Mouse (Mus musculus): Measurements from ENCODE around the gene Ankrd34b. TPM values are rescaled to one million over a fixed set of nuclear protein-coding genes. Genes with fewer than 3 reads are reported as not detected.

The Ankrd34b gene
- polyA plus RNA-seq, 1 experiment from 2014 or later, result 0.02 TPM

DNA sequence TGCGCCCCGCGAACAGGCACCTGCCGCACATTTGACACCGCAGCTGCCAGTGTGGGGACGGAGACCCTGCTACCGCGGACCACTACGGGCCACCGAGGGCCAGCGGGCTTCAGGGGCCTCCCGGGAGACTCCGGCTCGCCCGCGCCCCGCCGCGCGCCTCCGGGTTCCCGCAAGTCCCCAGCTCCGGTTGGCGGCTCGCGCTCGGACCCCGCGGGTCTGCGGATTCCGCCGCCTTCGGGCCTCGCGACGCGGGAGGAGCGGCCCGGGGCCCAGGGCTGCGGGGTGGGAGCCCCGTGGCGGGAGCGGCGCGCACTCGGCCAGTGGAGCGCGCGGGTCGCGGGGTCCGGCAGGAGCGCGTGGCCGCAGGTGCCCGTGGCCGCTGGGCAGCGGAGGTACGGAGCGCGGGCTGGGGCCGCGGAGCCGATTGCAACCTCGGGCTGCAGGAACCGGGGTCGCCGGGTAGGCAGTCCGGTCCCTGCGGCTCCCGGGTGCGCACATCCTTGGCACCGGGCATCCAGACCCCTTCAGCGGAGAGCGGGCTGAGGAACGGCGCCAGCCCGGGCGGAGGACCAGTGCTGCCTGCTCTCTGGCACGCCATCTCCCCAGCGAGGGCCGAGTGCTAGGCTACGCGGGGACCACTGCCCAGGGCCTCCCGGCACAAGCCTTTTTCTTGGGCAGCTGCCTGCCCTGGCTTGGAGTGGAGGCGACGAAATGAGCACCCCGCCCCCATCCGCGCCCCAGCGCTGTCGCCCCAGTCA is 777 bp downstream of the Ankrd34b start:
- Histone ChIP-seq H3K27ac (ENCODE audit: low read length) (no peak overlapping the region), H3K4me1 (ENCODE audit: control insufficient read depth, low read depth, low read length) (no peaks in the 10 kb centered on the region; the same call in 1 of the 2 replicates), H3K27me3 (ENCODE audit: control insufficient read depth, insufficient read depth, low read depth, low read length) (peaks cover 58% of the 10 kb centered on the region), H3K36me3 (ENCODE audit: control insufficient read depth, insufficient read depth) (no peaks in the 10 kb centered on the region), H3K4me2 (ENCODE audit: low read depth, low read length) (peak overlapping the region; percentile 53), H3K9me3 (replicated peaks; ENCODE audit: control insufficient read depth, low read length) (no peaks in the 10 kb centered on the region), H3K4me3 (ENCODE audit: low read depth, low read length) (peak overlapping the region; percentile 42), H3K9ac (ENCODE audit: low read depth, low read length) (no peak overlapping the region)
- ATAC-seq (ENCODE audit: low read depth), result no peak
- WGBS (ENCODE audit: insufficient replicate concordance), result under 1% methylated on average over 91 of the region's 92 CpGs

DNA sequence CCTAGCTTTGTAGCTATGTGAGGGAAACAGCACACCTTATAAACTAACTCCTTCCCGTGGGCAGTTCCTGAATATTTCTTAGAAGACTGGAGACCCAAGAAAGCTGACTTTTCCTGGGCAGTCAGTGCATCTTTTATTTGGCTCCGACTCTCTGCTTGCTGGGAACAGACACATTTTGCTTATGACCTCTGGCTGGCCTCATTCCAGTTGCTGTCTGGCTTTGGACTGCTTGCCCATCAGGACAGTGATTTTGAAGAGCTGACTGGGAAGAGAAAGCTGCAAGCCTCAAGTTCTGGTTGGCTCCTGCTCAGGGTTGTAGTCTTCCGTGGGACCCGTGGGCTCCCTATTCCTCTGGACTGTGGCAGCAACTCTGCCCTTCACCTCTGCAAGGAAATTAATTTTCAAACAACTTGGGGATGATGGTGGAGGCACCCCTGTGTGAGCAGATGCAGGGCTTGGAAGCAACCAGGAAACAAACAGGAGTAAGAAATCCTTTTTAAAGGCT is 1.7 kb downstream of the Ankrd34b start:
- Histone ChIP-seq H3K9ac (ENCODE audit: low read depth, low read length) (no peak overlapping the region), H3K9me3 (replicated peaks; ENCODE audit: control insufficient read depth, low read length) (no peaks in the 10 kb centered on the region), H3K4me3 (ENCODE audit: low read depth, low read length) (no peak overlapping the region), H3K4me2 (ENCODE audit: low read depth, low read length) (no peak overlapping the region), H3K27ac (ENCODE audit: low read length) (no peak overlapping the region), H3K36me3 (ENCODE audit: control insufficient read depth, insufficient read depth) (no peaks in the 10 kb centered on the region), H3K4me1 (ENCODE audit: control insufficient read depth, low read depth, low read length) (no peaks in the 10 kb centered on the region; the same call in 1 of the 2 replicates), H3K27me3 (ENCODE audit: control insufficient read depth, insufficient read depth, low read depth, low read length) (peaks cover 58% of the 10 kb centered on the region)
- no peak for ATAC-seq (ENCODE audit: low read depth)
- 28% methylated on average over 4 of the region's 4 CpGs for WGBS (ENCODE audit: insufficient replicate concordance)

DNA sequence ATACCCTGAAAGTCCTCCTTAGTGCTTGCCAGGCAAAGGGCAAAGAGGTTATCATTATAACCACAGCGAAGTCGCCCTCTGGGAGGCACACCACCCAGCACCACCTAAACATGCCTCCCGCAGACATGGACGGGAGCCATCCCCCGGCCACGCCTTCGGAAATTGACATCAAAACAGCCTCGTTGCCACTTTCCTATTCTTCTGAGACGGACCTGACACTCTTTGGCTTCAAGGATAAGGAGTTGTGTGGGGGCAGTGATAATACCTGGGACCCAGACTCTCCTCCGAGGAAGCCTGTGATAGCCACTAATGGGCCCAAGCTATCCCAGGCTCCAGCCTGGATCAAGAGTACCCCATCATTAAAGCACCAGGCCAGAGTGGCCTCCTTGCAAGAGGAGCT is 13.0 kb downstream of the Ankrd34b start:
- H3K27me3 ChIP-seq (ENCODE audit: control insufficient read depth, insufficient read depth, low read depth, low read length), result no peaks in the 10 kb centered on the region
- H3K27ac ChIP-seq (ENCODE audit: low read length), result no peak overlapping the region
- no peak for ATAC-seq (ENCODE audit: low read depth)
- H3K4me2 ChIP-seq (ENCODE audit: low read depth, low read length), result no peak overlapping the region
- H3K4me1 ChIP-seq (ENCODE audit: control insufficient read depth, low read depth, low read length), result no peaks in the 10 kb centered on the region
- no peaks in the 10 kb centered on the region for H3K36me3 ChIP-seq (ENCODE audit: control insufficient read depth, insufficient read depth)
- H3K9me3 ChIP-seq (replicated peaks; ENCODE audit: control insufficient read depth, low read length), result no peaks in the 10 kb centered on the region
- 68% methylated on average over 10 of the region's 10 CpGs for WGBS (ENCODE audit: insufficient replicate concordance)
- no peak overlapping the region for H3K9ac ChIP-seq (ENCODE audit: low read depth, low read length)
- H3K4me3 ChIP-seq (ENCODE audit: low read depth, low read length), result no peak overlapping the region

DNA sequence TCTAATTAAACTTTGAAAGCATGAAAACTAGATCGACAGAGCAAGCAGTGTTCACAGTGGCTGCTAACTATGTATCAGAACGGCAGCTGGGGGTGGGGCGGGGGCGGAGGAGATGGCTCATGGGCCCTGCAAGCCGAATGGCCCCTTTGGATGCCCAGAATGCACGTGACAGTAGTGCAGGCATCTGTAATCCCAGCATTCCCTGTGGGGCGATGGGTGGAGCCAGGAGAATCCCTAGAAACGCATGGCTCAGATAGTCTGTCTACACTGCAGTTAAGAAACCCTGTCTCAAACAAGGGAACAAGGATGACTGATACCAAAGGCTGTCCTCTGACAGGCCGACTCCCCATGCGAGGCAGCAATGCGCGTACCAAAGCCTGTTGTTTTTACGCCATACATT is 14.6 kb downstream of the Ankrd34b start:
- no peak for ATAC-seq (ENCODE audit: low read depth)
- no peak overlapping the region for H3K4me3 ChIP-seq (ENCODE audit: low read depth, low read length)
- no peaks in the 10 kb centered on the region for H3K36me3 ChIP-seq (ENCODE audit: control insufficient read depth, insufficient read depth)
- no peak overlapping the region for H3K9ac ChIP-seq (ENCODE audit: low read depth, low read length)
- H3K27ac ChIP-seq (ENCODE audit: low read length), result no peak overlapping the region
- H3K4me2 ChIP-seq (ENCODE audit: low read depth, low read length), result no peak overlapping the region
- WGBS (ENCODE audit: insufficient replicate concordance), result 62% methylated on average over 13 of the region's 13 CpGs
- H3K27me3 ChIP-seq (ENCODE audit: control insufficient read depth, insufficient read depth, low read depth, low read length), result no peaks in the 10 kb centered on the region
- H3K4me1 ChIP-seq (ENCODE audit: control insufficient read depth, low read depth, low read length), result no peaks in the 10 kb centered on the region
- H3K9me3 ChIP-seq (replicated peaks; ENCODE audit: control insufficient read depth, low read length), result no peaks in the 10 kb centered on the region

- Histone ChIP-seq H3K27me3 (ENCODE audit: control insufficient read depth, insufficient read depth, low read depth, low read length) (no peaks in the 10 kb centered on the region), H3K4me1 (ENCODE audit: control insufficient read depth, low read depth, low read length) (no peaks in the 10 kb centered on the region), H3K9me3 (replicated peaks; ENCODE audit: control insufficient read depth, low read length) (no peaks in the 10 kb centered on the region), H3K9ac (ENCODE audit: low read depth, low read length) (no peak overlapping the region), H3K4me2 (ENCODE audit: low read depth, low read length) (no peak overlapping the region), H3K27ac (ENCODE audit: low read length) (no peak overlapping the region), H3K4me3 (ENCODE audit: low read depth, low read length) (no peak overlapping the region), H3K36me3 (ENCODE audit: control insufficient read depth, insufficient read depth) (no peaks in the 10 kb centered on the region)
- 67% methylated on average over 7 of the region's 7 CpGs for WGBS (ENCODE audit: insufficient replicate concordance)
- ATAC-seq (ENCODE audit: low read depth), result no peak
Observed at GRCm38 (mm10) chr13:92446872-92447271, 21.2 kb downstream of the Ankrd34b start.

DNA sequence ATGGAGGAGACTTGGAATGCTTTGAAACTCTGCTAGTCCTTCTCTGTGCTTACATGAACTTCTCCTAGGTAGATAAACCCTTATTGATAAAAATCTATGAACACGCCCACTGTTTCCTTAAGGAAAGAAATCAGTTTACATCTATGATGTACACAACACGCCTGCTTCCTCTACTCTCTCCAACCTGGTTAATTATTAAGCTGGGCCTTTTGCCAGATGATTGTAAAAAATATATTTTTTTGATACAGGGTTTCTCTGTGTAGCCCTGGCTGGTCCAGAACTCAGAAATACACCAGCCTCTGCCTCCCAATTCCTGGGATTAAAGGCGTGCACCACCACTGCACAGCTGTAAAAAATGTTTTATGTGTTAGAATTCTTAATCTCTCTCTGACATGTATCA is 39.0 kb downstream of the Ankrd34b start:
- no peaks in the 10 kb centered on the region for H3K36me3 ChIP-seq (ENCODE audit: control insufficient read depth, insufficient read depth)
- no peaks in the 10 kb centered on the region for H3K4me1 ChIP-seq (ENCODE audit: control insufficient read depth, low read depth, low read length)
- 67% methylated on average over 3 of the region's 3 CpGs for WGBS (ENCODE audit: insufficient replicate concordance)
- ATAC-seq (ENCODE audit: low read depth), result no peak
- no peak overlapping the region for H3K4me2 ChIP-seq (ENCODE audit: low read depth, low read length)
- no peaks in the 10 kb centered on the region for H3K9me3 ChIP-seq (replicated peaks; ENCODE audit: control insufficient read depth, low read length)
- no peaks in the 10 kb centered on the region for H3K27me3 ChIP-seq (ENCODE audit: control insufficient read depth, insufficient read depth, low read depth, low read length)
- H3K9ac ChIP-seq (ENCODE audit: low read depth, low read length), result no peak overlapping the region
- H3K27ac ChIP-seq (ENCODE audit: low read length), result no peak overlapping the region
- no peak overlapping the region for H3K4me3 ChIP-seq (ENCODE audit: low read depth, low read length)

DNA sequence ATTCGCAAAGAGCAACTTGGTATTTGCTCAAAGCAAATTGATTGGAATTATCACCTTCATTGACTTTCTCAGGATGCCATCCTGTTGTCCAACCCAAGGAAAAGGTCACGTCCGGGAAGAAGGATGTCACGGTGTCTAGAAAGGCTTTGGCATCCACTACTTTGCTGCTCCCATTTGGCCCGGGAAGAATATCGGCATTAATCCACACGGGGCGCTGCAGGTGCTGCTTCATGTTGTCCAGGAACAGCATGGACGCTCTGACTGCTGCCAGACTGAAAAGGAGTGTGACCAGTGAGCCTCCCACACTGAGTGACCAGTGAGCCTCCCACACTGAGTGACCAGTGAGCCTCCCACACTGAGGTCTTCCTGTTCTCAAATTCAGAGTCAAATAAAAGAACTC is 42.2 kb downstream of the Ankrd34b start:
- 72% methylated on average over 9 of the region's 9 CpGs for WGBS (ENCODE audit: insufficient replicate concordance)
- Histone ChIP-seq H3K27me3 (ENCODE audit: control insufficient read depth, insufficient read depth, low read depth, low read length) (no peaks in the 10 kb centered on the region), H3K36me3 (ENCODE audit: control insufficient read depth, insufficient read depth) (no peaks in the 10 kb centered on the region), H3K27ac (ENCODE audit: low read length) (no peak overlapping the region), H3K4me2 (ENCODE audit: low read depth, low read length) (no peak overlapping the region), H3K9ac (ENCODE audit: low read depth, low read length) (no peak overlapping the region), H3K4me3 (ENCODE audit: low read depth, low read length) (no peak overlapping the region), H3K9me3 (replicated peaks; ENCODE audit: control insufficient read depth, low read length) (no peaks in the 10 kb centered on the region), H3K4me1 (ENCODE audit: control insufficient read depth, low read depth, low read length) (no peaks in the 10 kb centered on the region)
- no peak for ATAC-seq (ENCODE audit: low read depth)

- H3K9me3 ChIP-seq (replicated peaks; ENCODE audit: control insufficient read depth, low read length), result no peaks in the 10 kb centered on the region
- no peak overlapping the region for H3K27ac ChIP-seq (ENCODE audit: low read length)
- no peak overlapping the region for H3K4me3 ChIP-seq (ENCODE audit: low read depth, low read length)
- H3K36me3 ChIP-seq (ENCODE audit: control insufficient read depth, insufficient read depth), result no peaks in the 10 kb centered on the region
- no peaks in the 10 kb centered on the region for H3K4me1 ChIP-seq (ENCODE audit: control insufficient read depth, low read depth, low read length)
- H3K9ac ChIP-seq (ENCODE audit: low read depth, low read length), result no peak overlapping the region
- no peak for ATAC-seq (ENCODE audit: low read depth)
- 62% methylated on average over 2 of the region's 2 CpGs for WGBS (ENCODE audit: insufficient replicate concordance)
- H3K4me2 ChIP-seq (ENCODE audit: low read depth, low read length), result no peak overlapping the region
- H3K27me3 ChIP-seq (ENCODE audit: control insufficient read depth, insufficient read depth, low read depth, low read length), result no peaks in the 10 kb centered on the region
Observed at GRCm38 (mm10) chr13:92469381-92469780, 43.7 kb downstream of the Ankrd34b start.

- Histone ChIP-seq H3K27ac (ENCODE audit: low read length) (no peak overlapping the region), H3K4me3 (ENCODE audit: low read depth, low read length) (no peak overlapping the region), H3K4me1 (ENCODE audit: control insufficient read depth, low read depth, low read length) (no peaks in the 10 kb centered on the region), H3K36me3 (ENCODE audit: control insufficient read depth, insufficient read depth) (no peaks in the 10 kb centered on the region), H3K27me3 (ENCODE audit: control insufficient read depth, insufficient read depth, low read depth, low read length) (no peaks in the 10 kb centered on the region), H3K4me2 (ENCODE audit: low read depth, low read length) (no peak overlapping the region), H3K9ac (ENCODE audit: low read depth, low read length) (no peak overlapping the region), H3K9me3 (replicated peaks; ENCODE audit: control insufficient read depth, low read length) (no peaks in the 10 kb centered on the region)
- no peak for ATAC-seq (ENCODE audit: low read depth)
- 65% methylated on average over 2 of the region's 2 CpGs for WGBS (ENCODE audit: insufficient replicate concordance)
Observed at GRCm38 (mm10) chr13:92470151-92470550, 44.5 kb downstream of the Ankrd34b start.

Measured in liver, embryonic 16.5 days (tissue).